Mouse (Mus musculus): Measurements from ENCODE around the gene Mrps2. TPM values are rescaled to one million over a fixed set of nuclear protein-coding genes. Genes with fewer than 3 reads are reported as not detected.

The Mrps2 gene
- polyA plus RNA-seq (2014; fragmentation: Nextera tagmentation; extraction: Ambion mirVana) = 51.9 and 73.0 TPM in 2 replicates

DNA sequence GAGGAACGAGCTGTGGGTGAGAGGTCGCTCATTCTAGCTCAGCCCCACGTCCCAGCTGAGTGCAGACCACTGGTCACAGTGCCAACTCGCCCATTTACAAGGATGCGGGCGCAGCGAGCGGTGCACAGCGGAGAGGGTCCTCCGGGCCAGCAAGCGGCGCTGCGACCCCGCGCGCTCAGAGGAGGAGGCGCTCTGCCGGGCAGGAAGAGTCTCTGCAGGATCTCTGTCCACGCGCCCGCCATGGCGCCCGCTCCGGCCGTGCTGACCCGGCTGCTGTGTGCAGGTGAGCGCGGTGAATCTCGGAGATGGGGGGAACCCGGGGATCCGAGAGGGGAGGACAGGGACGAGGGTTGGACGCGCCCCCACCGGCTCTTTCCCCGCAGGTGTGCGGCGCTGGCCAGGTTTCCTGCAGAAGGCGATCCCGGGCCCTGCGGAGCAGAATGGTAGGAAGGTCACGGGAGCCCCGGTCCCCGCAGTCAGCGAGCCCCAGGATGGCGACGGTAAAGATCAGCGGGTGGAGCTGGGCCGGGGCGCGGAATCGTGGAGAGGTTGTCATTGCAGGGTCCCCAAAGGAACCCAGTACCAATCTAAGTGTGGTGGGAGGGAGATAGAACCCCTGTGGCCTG is at the start of gene Mrps2:
TSS of gene Mrps2 (plus strand) at position 207 of the 626 bp plus-strand sequence.
- no peaks in the 10 kb centered on the region for H3K27me3 ChIP-seq (ENCODE audit: control insufficient read depth, insufficient read depth, low read length)
- WGBS = under 1% methylated on average over 52 of the region's 52 CpGs
- H3K27ac ChIP-seq (ENCODE audit: low read depth, low read length) = no peak within 1 kb of the TSS
- peaks cover 8% of the 10 kb centered on the region; the same call in 1 of the 2 replicates for H3K9me3 ChIP-seq (ENCODE audit: control insufficient read depth, low read length)
- H3K4me3 ChIP-seq (ENCODE audit: low read length) = peak within 1 kb of the TSS; percentile 99
- H3K9ac ChIP-seq (ENCODE audit: low read depth, low read length) = peak within 1 kb of the TSS; percentile 98
- peak within 1 kb of the TSS; percentile 75 for H3K4me2 ChIP-seq (replicated peaks; ENCODE audit: low read depth, low read length)
- peak; percentile 91 for ATAC-seq (ENCODE audit: low FRiP score, low TSS enrichment)
- peaks cover 7% of the 10 kb centered on the region for H3K4me1 ChIP-seq (ENCODE audit: control insufficient read depth, insufficient read depth, low read length)
- peaks cover 31% of the 10 kb centered on the region for H3K36me3 ChIP-seq (ENCODE audit: control insufficient read depth, insufficient read depth, low read length)

GRCm38 (mm10) chr2:28419898-28420297 is 48.0 kb upstream of the Mrps2 start:
- no peak for ATAC-seq (ENCODE audit: low FRiP score, low TSS enrichment)

GRCm38 (mm10) chr2:28423167-28423566 is 44.7 kb upstream of the Mrps2 start:
- WGBS = 36% methylated on average over 3 of the region's 3 CpGs
- Histone ChIP-seq H3K36me3 (ENCODE audit: control insufficient read depth, insufficient read depth, low read length) (no peaks in the 10 kb centered on the region), H3K27ac (ENCODE audit: low read depth, low read length) (no peak overlapping the region), H3K9me3 (ENCODE audit: control insufficient read depth, low read length) (no peaks in the 10 kb centered on the region), H3K4me3 (ENCODE audit: low read length) (no peak overlapping the region), H3K27me3 (ENCODE audit: control insufficient read depth, insufficient read depth, low read length) (no peaks in the 10 kb centered on the region), H3K4me2 (replicated peaks; ENCODE audit: low read depth, low read length) (no peak overlapping the region), H3K9ac (ENCODE audit: low read depth, low read length) (no peak overlapping the region), H3K4me1 (ENCODE audit: control insufficient read depth, insufficient read depth, low read length) (no peaks in the 10 kb centered on the region)
- ATAC-seq (ENCODE audit: low FRiP score, low TSS enrichment) = no peak

More at GRCm38 (mm10) chr2:28419898-28420297, 48.0 kb upstream of the Mrps2 start:
- Histone ChIP-seq H3K36me3 (ENCODE audit: control insufficient read depth, insufficient read depth, low read length) (no peaks in the 10 kb centered on the region), H3K4me3 (ENCODE audit: low read length) (no peak overlapping the region), H3K27ac (ENCODE audit: low read depth, low read length) (no peak overlapping the region), H3K4me1 (ENCODE audit: control insufficient read depth, insufficient read depth, low read length) (no peaks in the 10 kb centered on the region), H3K9ac (ENCODE audit: low read depth, low read length) (no peak overlapping the region), H3K9me3 (ENCODE audit: control insufficient read depth, low read length) (no peaks in the 10 kb centered on the region), H3K27me3 (ENCODE audit: control insufficient read depth, insufficient read depth, low read length) (no peaks in the 10 kb centered on the region), H3K4me2 (replicated peaks; ENCODE audit: low read depth, low read length) (no peak overlapping the region)
- WGBS = 29% methylated on average over 4 of the region's 4 CpGs

DNA sequence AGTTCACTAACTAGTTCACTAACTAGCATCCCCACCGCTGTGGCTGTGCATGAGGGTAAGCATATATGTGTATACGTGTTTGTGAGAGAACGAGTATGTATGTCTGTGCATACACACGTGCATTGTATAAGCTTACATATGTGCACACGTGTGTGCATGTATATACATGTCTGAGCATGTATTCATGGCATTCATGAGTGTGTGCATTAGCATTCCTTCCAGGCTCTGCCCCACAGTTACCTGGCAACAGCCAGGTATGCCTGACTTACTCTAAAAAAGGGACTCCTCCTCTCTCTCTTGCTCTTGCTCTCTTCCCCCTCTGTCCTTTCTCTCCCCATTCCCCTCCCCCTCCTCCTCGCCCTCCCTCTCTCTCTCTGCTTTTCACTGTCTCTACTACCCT is 40.6 kb upstream of the Mrps2 start:
- Histone ChIP-seq H3K27me3 (ENCODE audit: control insufficient read depth, insufficient read depth, low read length) (no peaks in the 10 kb centered on the region), H3K27ac (ENCODE audit: low read depth, low read length) (no peak overlapping the region)
- 90% methylated on average over 6 of the region's 6 CpGs for WGBS

DNA sequence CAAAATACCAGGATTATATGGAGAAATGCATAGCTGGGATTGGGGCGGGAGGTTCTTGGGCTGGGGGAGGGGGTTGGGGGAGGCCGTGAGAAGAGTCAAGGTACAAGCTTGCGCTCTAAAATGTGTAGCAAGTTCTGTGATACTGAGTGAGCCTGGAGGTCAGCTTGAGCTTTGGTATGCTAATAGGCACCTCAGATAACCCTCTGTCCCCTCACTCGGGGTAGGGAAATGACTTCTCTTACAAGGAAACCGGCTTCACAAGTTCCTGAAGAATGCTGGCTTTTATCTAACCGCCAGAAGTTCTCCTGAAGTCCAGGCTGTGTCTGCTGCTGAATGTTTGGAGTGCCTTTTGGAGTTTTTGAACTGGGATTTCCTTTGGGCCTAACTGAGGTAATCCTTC is 37.0 kb upstream of the Mrps2 start:
- no peak for ATAC-seq (ENCODE audit: low FRiP score, low TSS enrichment)
- Histone ChIP-seq H3K4me1 (ENCODE audit: control insufficient read depth, insufficient read depth, low read length) (no peaks in the 10 kb centered on the region), H3K4me3 (ENCODE audit: low read length) (no peak overlapping the region), H3K4me2 (replicated peaks; ENCODE audit: low read depth, low read length) (no peak overlapping the region), H3K27me3 (ENCODE audit: control insufficient read depth, insufficient read depth, low read length) (no peaks in the 10 kb centered on the region), H3K27ac (ENCODE audit: low read depth, low read length) (no peak overlapping the region), H3K36me3 (ENCODE audit: control insufficient read depth, insufficient read depth, low read length) (no peaks in the 10 kb centered on the region), H3K9me3 (ENCODE audit: control insufficient read depth, low read length) (no peaks in the 10 kb centered on the region), H3K9ac (ENCODE audit: low read depth, low read length) (no peak overlapping the region)
- WGBS = 47% methylated on average over 6 of the region's 6 CpGs

More for the DNA sequence above, 40.6 kb upstream of the Mrps2 start:
- no peak for ATAC-seq (ENCODE audit: low FRiP score, low TSS enrichment)
- Histone ChIP-seq H3K4me1 (ENCODE audit: control insufficient read depth, insufficient read depth, low read length) (no peaks in the 10 kb centered on the region), H3K4me2 (replicated peaks; ENCODE audit: low read depth, low read length) (no peak overlapping the region), H3K36me3 (ENCODE audit: control insufficient read depth, insufficient read depth, low read length) (no peaks in the 10 kb centered on the region), H3K9me3 (ENCODE audit: control insufficient read depth, low read length) (no peaks in the 10 kb centered on the region), H3K4me3 (ENCODE audit: low read length) (no peak overlapping the region), H3K9ac (ENCODE audit: low read depth, low read length) (no peak overlapping the region)

GRCm38 (mm10) chr2:28432811-28433210 is 35.1 kb upstream of the Mrps2 start:
- no peaks in the 10 kb centered on the region for H3K4me1 ChIP-seq (ENCODE audit: control insufficient read depth, insufficient read depth, low read length)
- no peaks in the 10 kb centered on the region for H3K36me3 ChIP-seq (ENCODE audit: control insufficient read depth, insufficient read depth, low read length)
- H3K4me2 ChIP-seq (replicated peaks; ENCODE audit: low read depth, low read length) = no peak overlapping the region
- H3K27ac ChIP-seq (ENCODE audit: low read depth, low read length) = no peak overlapping the region
- no peak overlapping the region for H3K4me3 ChIP-seq (ENCODE audit: low read length)
- H3K27me3 ChIP-seq (ENCODE audit: control insufficient read depth, insufficient read depth, low read length) = no peaks in the 10 kb centered on the region
- 5% methylated on average over 1 of the region's 1 CpGs for WGBS
- ATAC-seq (ENCODE audit: low FRiP score, low TSS enrichment) = no peak
- H3K9me3 ChIP-seq (ENCODE audit: control insufficient read depth, low read length) = no peaks in the 10 kb centered on the region
- peak overlapping the region; percentile 1; the same call in 1 of the 2 replicates for H3K9ac ChIP-seq (ENCODE audit: low read depth, low read length)

- ATAC-seq (ENCODE audit: low FRiP score, low TSS enrichment) = no peak
- WGBS = no CpG with 5 or more reads among the region's 2 CpGs
- Histone ChIP-seq H3K27ac (ENCODE audit: low read depth, low read length) (no peak overlapping the region), H3K4me2 (replicated peaks; ENCODE audit: low read depth, low read length) (no peak overlapping the region), H3K9ac (ENCODE audit: low read depth, low read length) (no peak overlapping the region), H3K27me3 (ENCODE audit: control insufficient read depth, insufficient read depth, low read length) (no peaks in the 10 kb centered on the region), H3K9me3 (ENCODE audit: control insufficient read depth, low read length) (no peaks in the 10 kb centered on the region), H3K4me1 (ENCODE audit: control insufficient read depth, insufficient read depth, low read length) (no peaks in the 10 kb centered on the region), H3K4me3 (ENCODE audit: low read length) (no peak overlapping the region), H3K36me3 (ENCODE audit: control insufficient read depth, insufficient read depth, low read length) (no peaks in the 10 kb centered on the region)
These were observed 34.4 kb upstream of the Mrps2 start for GRCm38 (mm10) chr2:28433512-28433911.

DNA sequence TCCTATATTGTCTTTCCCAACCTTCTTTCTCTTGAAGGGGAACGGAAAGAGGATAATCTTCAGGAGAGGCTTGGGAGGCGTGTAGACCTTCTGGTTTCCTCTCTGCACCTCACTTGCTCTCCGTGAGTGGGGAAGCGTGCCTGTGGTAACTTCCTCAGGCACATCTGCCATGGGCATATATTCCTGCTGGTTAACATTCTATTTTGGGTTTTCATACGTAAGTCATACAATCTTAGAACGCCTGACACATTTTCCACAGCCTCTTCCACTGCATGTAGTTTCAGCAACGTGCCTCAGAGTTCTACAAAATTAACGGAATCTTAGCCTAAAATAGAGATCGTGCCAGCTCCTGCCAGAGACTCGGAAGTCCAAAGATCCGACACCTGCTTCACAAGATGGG is 32.5 kb upstream of the Mrps2 start:
- ATAC-seq (ENCODE audit: low FRiP score, low TSS enrichment) = no peak
- Histone ChIP-seq H3K4me1 (ENCODE audit: control insufficient read depth, insufficient read depth, low read length) (no peaks in the 10 kb centered on the region), H3K27ac (ENCODE audit: low read depth, low read length) (no peak overlapping the region), H3K4me2 (replicated peaks; ENCODE audit: low read depth, low read length) (no peak overlapping the region), H3K36me3 (ENCODE audit: control insufficient read depth, insufficient read depth, low read length) (no peaks in the 10 kb centered on the region), H3K4me3 (ENCODE audit: low read length) (no peak overlapping the region), H3K27me3 (ENCODE audit: control insufficient read depth, insufficient read depth, low read length) (no peaks in the 10 kb centered on the region), H3K9ac (ENCODE audit: low read depth, low read length) (no peak overlapping the region), H3K9me3 (ENCODE audit: control insufficient read depth, low read length) (no peaks in the 10 kb centered on the region)
- WGBS = 93% methylated on average over 11 of the region's 11 CpGs

GRCm38 (mm10) chr2:28440842-28441241 is 27.0 kb upstream of the Mrps2 start:
- no peak for ATAC-seq (ENCODE audit: low FRiP score, low TSS enrichment)
- H3K36me3 ChIP-seq (ENCODE audit: control insufficient read depth, insufficient read depth, low read length) = no peaks in the 10 kb centered on the region
- no peak overlapping the region for H3K4me3 ChIP-seq (ENCODE audit: low read length)
- no peaks in the 10 kb centered on the region for H3K27me3 ChIP-seq (ENCODE audit: control insufficient read depth, insufficient read depth, low read length)
- 61% methylated on average over 6 of the region's 6 CpGs for WGBS
- H3K9me3 ChIP-seq (ENCODE audit: control insufficient read depth, low read length) = no peaks in the 10 kb centered on the region
- no peak overlapping the region for H3K9ac ChIP-seq (ENCODE audit: low read depth, low read length)
- no peak overlapping the region for H3K4me2 ChIP-seq (replicated peaks; ENCODE audit: low read depth, low read length)
- H3K4me1 ChIP-seq (ENCODE audit: control insufficient read depth, insufficient read depth, low read length) = no peaks in the 10 kb centered on the region
- H3K27ac ChIP-seq (ENCODE audit: low read depth, low read length) = no peak overlapping the region
